Mouse (Mus musculus) hindbrain, embryonic 13.5 days (tissue): Measurements from ENCODE around the gene Cbfa2t3. TPM values are rescaled to one million over a fixed set of nuclear protein-coding genes. Genes with fewer than 3 reads are reported as not detected.
A peak's percentile ranks its signal among the peaks of the same experiment; 100 is the strongest.

Experiments
- ATAC-seq: fragments of 200-750 bp; cut with Nextera tagmentation; 2 replicates; pipeline ENCODE4 v1.8.0; 2017; ENCODE audit warnings: moderate TSS enrichment; ENCODE audit not compliant: low FRiP score
- H3K27ac ChIP-seq: fragments of 300-500 bp; sonication (generic); 2 replicates; pipeline ENCODE4 v1.5.1; 2015; ENCODE audit warnings: inconsistent platforms, mild to moderate bottlenecking, moderate library complexity
- H3K27me3 ChIP-seq: fragments of 300-500 bp; sonication (generic); 2 replicates; pipeline ENCODE4 v1.6.1; 2015; ENCODE audit warnings: mild to moderate bottlenecking, inconsistent platforms
- H3K36me3 ChIP-seq: fragments of 300-500 bp; sonication (generic); 2 replicates; pipeline ENCODE4 v1.6.1; 2015; ENCODE audit warnings: mild to moderate bottlenecking, inconsistent platforms
- H3K4me1 ChIP-seq: fragments of 300-500 bp; sonication (generic); replicated peaks from 2 replicates; pipeline ENCODE4 v1.6.1; 2015; ENCODE audit warnings: inconsistent platforms
- H3K4me2 ChIP-seq: fragments of 300-500 bp; sonication (generic); 2 replicates; pipeline ENCODE4 v1.6.1; 2015; ENCODE audit warnings: inconsistent platforms, mild to moderate bottlenecking, moderate library complexity
- H3K4me3 ChIP-seq: fragments of 300-500 bp; sonication (generic); 2 replicates; pipeline ENCODE4 v1.5.1; 2015; ENCODE audit warnings: mild to moderate bottlenecking, inconsistent platforms
- H3K9ac ChIP-seq: fragments of 300-500 bp; sonication (generic); 2 replicates; pipeline ENCODE4 v1.6.1; 2015; ENCODE audit warnings: mild to moderate bottlenecking, inconsistent platforms
- H3K9me3 ChIP-seq: fragments of 300-500 bp; sonication (generic); 2 replicates; pipeline ENCODE4 v1.6.1; 2016; ENCODE audit warnings: inconsistent platforms
- WGBS: fragments of 180-500 bp; shearing (Covaris S2); methylation state at CpG from one replicate; pipeline ENCODE4 v1.1.7; 2015; 5-methylcytosine and 5-hydroxymethylcytosine counted together
- polyA plus RNA-seq: library from polyadenylated mRNA; unstranded; fragments of >200 nt; fragmentation: Nextera tagmentation; extraction: Ambion mirVana; gene quantifications from 2 replicates; pipeline ENCODE4 v1.2.1, GENCODE M21; 2015

Cbfa2t3 gene
- polyA plus RNA-seq, 1 experiment from 2014 or later, result 30.2 TPM

- Histone ChIP-seq H3K4me3 (no peak overlapping the region), H3K9ac (no peak overlapping the region), H3K4me1 (peaks cover 100% of the 10 kb centered on the region), H3K27me3 (peaks cover 11% of the 10 kb centered on the region; the same call in 1 of the 2 replicates), H3K36me3 (peaks cover 23% of the 10 kb centered on the region), H3K9me3 (no peaks in the 10 kb centered on the region), H3K4me2 (0 out of 2 replicates have a peak overlapping the region, but pooled peaks have one; percentile 1), H3K27ac (no peak overlapping the region)
- no peak for ATAC-seq
- 15% methylated on average over 5 of the region's 5 CpGs for WGBS
These were observed 29.5 kb downstream of the Cbfa2t3 start for GRCm38 (mm10) chr8:122669370-122669769.

DNA sequence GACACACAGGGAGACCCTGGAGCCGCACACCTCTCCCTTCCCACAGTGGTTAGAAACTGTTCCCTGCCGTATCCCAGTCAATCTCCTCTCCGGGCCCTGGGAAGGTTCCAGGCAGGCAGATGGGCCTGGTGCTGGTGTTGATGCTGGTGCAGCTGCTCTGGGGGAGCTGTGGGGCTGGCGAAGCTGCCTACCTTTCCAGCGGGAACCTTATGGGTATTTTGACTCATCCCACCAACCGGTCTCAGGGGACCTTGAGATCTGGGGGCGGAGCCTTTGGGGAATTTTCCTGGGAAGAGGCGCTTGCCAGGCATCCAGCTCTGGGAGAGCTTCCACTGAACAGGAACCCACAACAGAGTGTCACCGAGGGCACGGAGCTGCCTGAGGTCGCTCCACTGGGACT is 31.1 kb downstream of the Cbfa2t3 start:
- Histone ChIP-seq H3K4me1 (peaks cover 100% of the 10 kb centered on the region), H3K9ac (no peak overlapping the region), H3K4me3 (no peak overlapping the region), H3K4me2 (peak overlapping the region; percentile 6; the same call in 1 of the 2 replicates), H3K27me3 (peaks cover 2% of the 10 kb centered on the region; the same call in 1 of the 2 replicates), H3K9me3 (no peaks in the 10 kb centered on the region), H3K36me3 (peaks cover 13% of the 10 kb centered on the region), H3K27ac (peak overlapping the region; percentile 85; the same call in 1 of the 2 replicates)
- no peak for ATAC-seq
- WGBS, result 73% methylated on average over 11 of the region's 11 CpGs

DNA sequence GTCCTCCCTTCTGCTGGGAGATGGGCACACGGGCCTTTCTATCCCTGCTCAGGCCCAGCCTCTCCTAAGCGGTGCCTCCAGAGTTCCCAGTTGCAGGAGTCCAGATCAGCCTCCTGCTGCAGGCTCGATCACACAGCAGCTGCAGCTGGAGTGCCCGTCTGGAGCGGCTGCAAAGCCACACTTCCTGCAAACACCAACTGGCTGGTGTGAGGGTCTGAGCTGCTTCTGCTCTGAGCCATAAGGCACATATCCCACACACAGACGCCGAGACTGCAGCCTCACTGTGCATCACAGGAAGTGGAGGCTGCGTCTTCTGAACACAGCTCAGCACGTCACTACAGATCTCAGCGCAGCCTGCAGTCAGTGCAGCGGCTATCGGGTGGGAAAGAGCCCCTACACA is 32.1 kb downstream of the Cbfa2t3 start:
- Histone ChIP-seq H3K4me2 (peak overlapping the region; percentile 38), H3K9me3 (no peaks in the 10 kb centered on the region), H3K27ac (peak overlapping the region; percentile 85), H3K4me1 (peaks cover 100% of the 10 kb centered on the region), H3K4me3 (no peak overlapping the region), H3K36me3 (peaks cover 7% of the 10 kb centered on the region; the same call in 1 of the 2 replicates), H3K27me3 (no peaks in the 10 kb centered on the region), H3K9ac (peak overlapping the region; percentile 53)
- no peak for ATAC-seq
- 53% methylated on average over 12 of the region's 12 CpGs for WGBS

- Histone ChIP-seq H3K27ac (peak overlapping the region; percentile 85), H3K4me1 (peaks cover 100% of the 10 kb centered on the region), H3K4me3 (no peak overlapping the region), H3K4me2 (peak overlapping the region; percentile 38), H3K36me3 (peaks cover 3% of the 10 kb centered on the region; the same call in 1 of the 2 replicates), H3K9ac (peak overlapping the region; percentile 53), H3K27me3 (no peaks in the 10 kb centered on the region), H3K9me3 (no peaks in the 10 kb centered on the region)
- WGBS, result 48% methylated on average over 9 of the region's 9 CpGs
- ATAC-seq, result no peak
These were observed 32.6 kb downstream of the Cbfa2t3 start for GRCm38 (mm10) chr8:122666338-122666764.

GRCm38 (mm10) chr8:122665667-122666316 is 33.1 kb downstream of the Cbfa2t3 start:
- Histone ChIP-seq H3K9me3 (no peaks in the 10 kb centered on the region), H3K27ac (peak overlapping the region; percentile 85), H3K36me3 (0 out of 2 replicates have a peak, but pooled peaks cover 3% of the 10 kb centered on the region), H3K4me3 (no peak overlapping the region), H3K9ac (peak overlapping the region; percentile 46; the same call in 1 of the 2 replicates), H3K27me3 (no peaks in the 10 kb centered on the region), H3K4me1 (peaks cover 100% of the 10 kb centered on the region), H3K4me2 (peak overlapping the region; percentile 38)
- peak; percentile 59 for ATAC-seq
- WGBS, result 55% methylated on average over 12 of the region's 14 CpGs

DNA sequence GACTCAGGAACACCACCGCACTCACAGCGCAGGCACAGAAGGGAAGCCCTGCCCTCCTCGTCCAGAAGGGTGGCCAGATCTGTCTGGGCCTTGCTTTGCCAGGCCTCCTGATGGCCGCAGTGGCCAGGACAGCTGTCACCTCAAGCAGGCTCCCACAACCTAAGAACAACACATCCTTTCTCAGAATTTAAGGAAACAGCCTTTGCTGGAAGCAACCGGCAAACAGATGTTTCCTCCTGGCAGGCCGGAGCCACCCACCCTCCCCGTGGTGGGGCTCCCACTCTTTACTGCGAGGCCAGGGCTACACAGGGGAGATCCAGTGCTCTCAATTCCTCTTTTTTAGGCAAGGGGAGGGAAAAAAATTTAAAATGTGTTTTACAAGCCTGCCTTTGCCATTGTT is 33.7 kb downstream of the Cbfa2t3 start:
- Histone ChIP-seq H3K36me3 (0 out of 2 replicates have a peak, but pooled peaks cover 3% of the 10 kb centered on the region), H3K27ac (peak overlapping the region; percentile 85), H3K4me3 (no peak overlapping the region; the same call in 1 of the 2 replicates), H3K27me3 (no peaks in the 10 kb centered on the region), H3K4me2 (peak overlapping the region; percentile 38), H3K9me3 (no peaks in the 10 kb centered on the region), H3K4me1 (peaks cover 97% of the 10 kb centered on the region), H3K9ac (0 out of 2 replicates have a peak overlapping the region, but pooled peaks have one; percentile 39)
- 45% methylated on average over 8 of the region's 8 CpGs for WGBS
- ATAC-seq, result no peak; the same call in 1 of the 2 replicates

DNA sequence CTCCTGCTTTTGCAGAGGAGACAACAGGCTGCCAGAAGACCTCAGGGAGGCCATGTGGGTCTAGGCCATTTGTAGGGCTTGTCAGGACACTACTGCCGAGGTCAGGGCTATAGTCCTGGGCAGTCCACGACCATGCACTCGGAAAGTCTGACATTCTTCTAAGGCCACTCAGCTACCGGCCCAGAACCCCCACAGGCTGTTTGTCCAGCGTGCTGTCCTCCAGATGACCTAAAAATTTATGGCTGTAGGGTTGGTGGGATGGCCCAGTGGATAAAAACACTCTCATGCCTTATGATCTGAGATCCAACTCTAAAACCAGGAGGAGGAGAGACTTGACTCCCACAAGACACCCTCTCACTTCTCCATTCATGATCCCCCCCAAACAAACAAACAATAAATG is 35.2 kb downstream of the Cbfa2t3 start:
- 76% methylated on average over 5 of the region's 5 CpGs for WGBS
- H3K27me3 ChIP-seq, result no peaks in the 10 kb centered on the region
- peak overlapping the region; percentile 30; the same call in 1 of the 2 replicates for H3K27ac ChIP-seq
- no peaks in the 10 kb centered on the region for H3K9me3 ChIP-seq
- H3K4me3 ChIP-seq, result no peak overlapping the region
- peaks cover 96% of the 10 kb centered on the region for H3K4me1 ChIP-seq
- no peak overlapping the region for H3K4me2 ChIP-seq
- no peak overlapping the region for H3K9ac ChIP-seq
- no peak for ATAC-seq
- no peaks in the 10 kb centered on the region for H3K36me3 ChIP-seq

DNA sequence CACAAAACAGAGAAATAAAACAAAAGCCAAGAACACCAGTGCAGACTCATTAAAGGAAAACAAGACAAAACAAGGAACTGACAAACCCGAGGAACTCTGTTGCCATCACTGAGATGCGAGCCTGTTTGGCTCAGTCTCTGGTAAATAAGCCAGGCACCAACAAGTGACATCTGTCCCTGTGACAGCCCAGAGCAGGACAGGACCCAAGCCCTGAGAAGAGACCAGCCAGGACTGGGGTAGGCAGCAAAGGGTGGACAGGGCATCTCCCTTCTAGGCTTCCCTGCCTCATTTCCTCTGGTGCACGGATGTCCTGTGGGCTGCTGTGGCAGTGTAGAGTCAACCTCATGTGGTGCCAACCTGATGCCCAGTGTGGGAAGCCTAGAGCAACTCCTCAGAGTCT is 35.8 kb downstream of the Cbfa2t3 start:
- Histone ChIP-seq H3K27ac (no peak overlapping the region), H3K36me3 (no peaks in the 10 kb centered on the region), H3K9me3 (no peaks in the 10 kb centered on the region), H3K4me1 (peaks cover 96% of the 10 kb centered on the region), H3K4me2 (no peak overlapping the region), H3K4me3 (no peak overlapping the region), H3K9ac (no peak overlapping the region), H3K27me3 (no peaks in the 10 kb centered on the region)
- WGBS, result 84% methylated on average over 3 of the region's 3 CpGs
- no peak for ATAC-seq

DNA sequence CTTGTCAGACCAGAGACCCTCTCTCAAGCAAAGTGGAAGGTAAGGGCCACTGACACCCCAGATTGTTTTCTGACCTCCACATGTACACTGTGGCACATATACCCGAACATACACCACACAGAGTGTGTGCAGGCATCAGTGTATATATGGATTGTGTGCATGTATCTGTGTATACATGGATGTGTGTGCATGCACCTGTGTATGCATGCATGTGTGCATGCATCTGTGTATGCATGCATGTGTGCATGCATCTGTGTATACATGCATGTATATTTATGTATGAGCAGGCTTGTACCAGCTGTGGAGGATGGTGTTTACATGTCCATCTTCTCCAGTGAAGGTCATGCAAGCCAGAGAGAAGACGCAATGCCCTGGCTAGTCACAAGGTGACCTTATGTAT is 37.0 kb downstream of the Cbfa2t3 start:
- no peaks in the 10 kb centered on the region for H3K36me3 ChIP-seq
- 81% methylated on average over 2 of the region's 2 CpGs for WGBS
- H3K27ac ChIP-seq, result no peak overlapping the region; the same call in 1 of the 2 replicates
- no peak overlapping the region for H3K4me3 ChIP-seq
- H3K27me3 ChIP-seq, result no peaks in the 10 kb centered on the region
- peaks cover 96% of the 10 kb centered on the region for H3K4me1 ChIP-seq
- no peak overlapping the region for H3K9ac ChIP-seq
- no peak overlapping the region for H3K4me2 ChIP-seq
- ATAC-seq, result no peak
- H3K9me3 ChIP-seq, result no peaks in the 10 kb centered on the region

GRCm38 (mm10) chr8:122661138-122661537 is 37.8 kb downstream of the Cbfa2t3 start:
- H3K4me3 ChIP-seq, result no peak overlapping the region
- no peak for ATAC-seq
- peak overlapping the region; percentile 58 for H3K27ac ChIP-seq
- H3K4me2 ChIP-seq, result 0 out of 2 replicates have a peak overlapping the region, but pooled peaks have one; percentile 17
- no peaks in the 10 kb centered on the region for H3K9me3 ChIP-seq
- H3K9ac ChIP-seq, result no peak overlapping the region
- peaks cover 95% of the 10 kb centered on the region for H3K4me1 ChIP-seq
- H3K36me3 ChIP-seq, result no peaks in the 10 kb centered on the region
- no peaks in the 10 kb centered on the region for H3K27me3 ChIP-seq
- WGBS, result 38% methylated on average over 7 of the region's 7 CpGs

DNA sequence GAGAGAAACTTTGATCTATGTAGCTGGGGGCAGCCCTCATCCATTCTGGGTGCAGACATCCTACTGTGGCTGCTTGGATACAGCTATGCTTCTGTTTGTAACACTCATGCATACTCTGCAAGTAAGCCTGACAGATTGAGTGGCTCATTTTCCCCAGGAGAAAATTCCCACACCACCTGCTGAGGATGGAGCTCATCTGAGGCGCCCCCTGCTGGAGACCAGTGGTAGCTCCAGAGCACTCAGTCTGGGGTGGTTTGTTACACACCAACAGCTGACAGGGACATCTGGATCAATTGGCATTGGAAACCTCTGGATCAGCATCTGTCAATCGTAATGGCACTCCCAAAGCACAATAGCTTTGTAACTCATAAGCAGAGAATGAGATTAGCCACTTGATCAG is 38.9 kb downstream of the Cbfa2t3 start:
- Histone ChIP-seq H3K27me3 (no peaks in the 10 kb centered on the region), H3K9me3 (no peaks in the 10 kb centered on the region), H3K4me1 (peaks cover 95% of the 10 kb centered on the region), H3K36me3 (no peaks in the 10 kb centered on the region), H3K4me2 (no peak overlapping the region), H3K4me3 (no peak overlapping the region), H3K9ac (no peak overlapping the region), H3K27ac (no peak overlapping the region)
- WGBS, result 60% methylated on average over 2 of the region's 2 CpGs
- no peak for ATAC-seq

DNA sequence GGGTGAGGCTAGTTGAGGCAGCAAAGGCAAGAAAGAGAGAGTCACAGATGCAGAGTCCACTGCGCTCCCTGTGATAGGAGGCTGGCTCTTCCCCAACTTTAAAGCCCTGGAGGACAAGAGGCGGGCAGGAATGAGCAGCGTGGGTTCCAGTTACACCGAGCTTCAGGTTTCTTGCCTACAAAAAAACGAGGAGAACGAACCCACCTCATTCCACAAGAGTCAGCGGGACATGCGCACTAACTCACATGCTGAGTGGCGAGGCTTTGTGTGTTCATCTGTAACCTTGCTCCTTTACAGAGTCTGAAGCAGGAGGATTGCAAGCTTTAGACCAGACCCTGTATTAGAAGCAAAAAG is 40.1 kb downstream of the Cbfa2t3 start:
- Histone ChIP-seq H3K4me1 (peaks cover 95% of the 10 kb centered on the region), H3K36me3 (no peaks in the 10 kb centered on the region), H3K27me3 (no peaks in the 10 kb centered on the region), H3K4me2 (no peak overlapping the region), H3K4me3 (no peak overlapping the region), H3K9me3 (no peaks in the 10 kb centered on the region), H3K9ac (no peak overlapping the region), H3K27ac (no peak overlapping the region)
- WGBS, result 72% methylated on average over 9 of the region's 9 CpGs
- no peak for ATAC-seq
